Mouse (Mus musculus): Measurements from ENCODE around the gene 1700029H14Rik. TPM values are rescaled to one million over a fixed set of nuclear protein-coding genes. Genes with fewer than 3 reads are reported as not detected.

1700029H14Rik gene
- total RNA-seq (2017), result 1.9 to 6.2 TPM (median 3.1 TPM) in 3 replicates

DNA sequence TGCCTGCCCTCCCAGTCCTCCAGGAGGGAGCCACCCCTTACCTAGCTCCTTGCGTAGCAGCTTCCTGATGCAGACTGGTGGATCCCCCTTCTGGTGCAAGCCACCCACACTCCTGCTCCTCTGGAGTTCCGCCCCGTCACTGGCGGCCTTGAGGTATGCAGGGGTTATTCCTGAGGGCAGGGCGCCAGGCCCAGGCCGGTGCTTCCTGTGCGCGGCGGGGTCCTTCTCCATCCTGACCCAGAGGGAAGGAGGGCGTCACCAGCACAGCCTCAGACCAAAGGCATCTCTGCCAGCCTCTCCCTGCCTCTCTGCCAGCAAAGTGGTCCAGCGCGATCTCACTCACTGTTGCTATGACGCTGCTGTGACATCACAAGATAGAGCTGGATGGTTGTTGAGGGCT lies at the start of gene 1700029H14Rik:
1700029H14Rik (minus strand) TSS at position 344 of the 400 bp plus-strand sequence.
- 0 out of 2 replicates have a peak, but pooled peaks have one; percentile 16 for ATAC-seq (replicated peaks; ENCODE audit: insufficient number of reproducible peaks, low FRiP score, low TSS enrichment, poor library complexity, severe bottlenecking)

DNA sequence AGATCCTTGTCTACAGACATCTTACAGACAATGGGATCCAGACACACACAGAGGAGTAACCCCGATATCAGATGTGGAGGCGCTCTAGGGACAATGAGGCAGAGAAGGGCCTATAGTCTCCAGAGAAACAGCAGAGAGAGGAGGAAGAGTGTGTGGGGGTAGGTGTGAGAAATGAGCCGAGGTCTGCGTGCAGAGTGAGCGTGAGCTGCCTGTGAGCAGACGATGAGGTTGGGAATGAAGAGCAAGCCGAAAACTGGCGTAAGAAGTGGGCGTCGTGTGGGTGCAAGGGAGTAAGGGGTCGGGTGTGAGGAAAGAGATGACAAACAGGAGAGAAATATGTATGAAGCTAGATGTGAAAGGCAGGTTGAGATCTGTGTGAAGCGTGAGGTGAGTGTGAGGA lies 49.4 kb upstream of the 1700029H14Rik start:
- no peak for ATAC-seq (replicated peaks; ENCODE audit: insufficient number of reproducible peaks, low FRiP score, low TSS enrichment, poor library complexity, severe bottlenecking)

DNA sequence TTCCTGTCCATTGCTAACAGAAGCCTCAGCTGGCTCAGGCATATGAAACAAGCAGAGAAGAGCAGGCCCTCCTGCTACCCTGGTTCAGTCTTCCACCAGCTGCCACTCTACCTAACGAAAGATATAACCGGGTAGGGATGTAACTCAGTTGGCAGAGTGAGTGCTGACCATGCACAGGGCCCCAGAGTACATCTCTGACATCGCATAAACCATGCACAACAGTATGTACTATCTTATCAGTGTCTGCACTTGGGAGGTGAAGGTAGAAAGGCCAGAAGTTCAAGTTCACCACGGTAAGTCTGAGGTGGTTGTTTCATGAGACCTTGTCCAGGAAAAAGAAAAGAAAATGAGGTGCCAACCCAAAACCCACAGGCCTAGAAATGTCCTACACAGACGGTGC lies 47.7 kb upstream of the 1700029H14Rik start:
- ATAC-seq (replicated peaks; ENCODE audit: insufficient number of reproducible peaks, low FRiP score, low TSS enrichment, poor library complexity, severe bottlenecking), result no peak

DNA sequence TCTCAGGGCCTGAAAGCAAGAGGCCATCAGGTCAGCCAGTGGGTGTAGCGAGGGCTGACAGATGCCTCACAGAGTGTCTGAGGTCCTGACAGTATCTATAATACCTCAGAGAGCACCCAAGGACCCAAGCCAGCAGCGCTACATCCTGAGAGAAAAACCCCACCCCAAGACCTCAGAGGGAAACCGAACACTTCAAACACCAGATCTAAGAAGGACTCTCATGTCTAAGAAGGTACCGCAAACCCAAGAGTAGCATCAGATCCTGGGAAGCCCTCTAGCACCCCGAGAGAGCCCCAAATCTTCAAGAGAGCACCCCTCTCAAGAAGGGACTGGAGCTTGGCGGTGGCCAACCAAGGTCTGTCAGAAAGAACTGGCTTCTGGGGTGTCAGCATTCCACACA lies 46.7 kb upstream of the 1700029H14Rik start:
- no peak for ATAC-seq (replicated peaks; ENCODE audit: insufficient number of reproducible peaks, low FRiP score, low TSS enrichment, poor library complexity, severe bottlenecking)

DNA sequence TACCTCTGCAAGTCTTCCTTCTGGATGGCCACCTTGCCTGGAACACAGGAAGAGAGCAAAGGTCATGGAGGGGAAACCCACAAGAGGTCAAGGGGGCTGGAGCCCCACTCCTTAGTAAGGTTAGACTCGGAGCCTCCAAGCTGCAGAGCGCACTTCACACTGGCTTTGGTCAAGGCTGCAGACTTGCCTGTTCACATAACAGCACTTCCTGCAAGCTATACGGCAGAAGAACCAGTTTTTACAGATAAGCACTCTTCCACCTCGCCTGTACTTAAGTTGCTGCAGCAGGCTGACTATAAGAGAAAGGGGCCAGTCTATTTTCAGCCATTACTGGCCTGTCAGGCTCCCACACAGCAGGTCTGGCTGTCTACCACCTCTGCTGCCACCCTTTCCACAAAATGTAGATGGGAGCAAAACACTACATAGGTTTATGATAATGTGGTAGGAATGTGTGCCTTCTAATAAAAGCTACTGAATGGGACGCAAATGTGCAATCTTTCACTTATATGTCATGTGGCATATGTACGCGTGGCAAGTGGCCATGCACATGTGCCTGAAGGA lies 43.7 kb upstream of the 1700029H14Rik start:
- no peak for ATAC-seq (replicated peaks; ENCODE audit: insufficient number of reproducible peaks, low FRiP score, low TSS enrichment, poor library complexity, severe bottlenecking)

DNA sequence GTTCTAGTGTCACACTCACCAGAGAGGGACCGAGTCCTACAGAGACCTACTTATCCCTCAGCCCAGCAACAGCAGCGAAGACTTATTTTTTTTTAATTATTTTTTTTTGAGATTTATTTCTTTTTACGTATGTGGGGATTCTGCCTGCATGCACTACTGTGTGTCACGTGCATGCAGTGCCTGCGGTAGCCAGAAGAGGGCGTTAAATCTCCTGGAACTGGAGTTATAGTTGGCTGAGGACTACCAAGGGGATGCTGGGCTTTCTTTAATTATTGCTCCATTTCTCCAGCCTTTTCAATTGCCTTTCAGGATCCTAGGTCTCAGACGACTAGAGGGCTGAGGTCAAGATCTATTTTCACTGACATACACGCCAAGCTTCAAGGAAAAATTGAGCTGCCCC lies 40.4 kb upstream of the 1700029H14Rik start:
- no peak for ATAC-seq (replicated peaks; ENCODE audit: insufficient number of reproducible peaks, low FRiP score, low TSS enrichment, poor library complexity, severe bottlenecking)

DNA sequence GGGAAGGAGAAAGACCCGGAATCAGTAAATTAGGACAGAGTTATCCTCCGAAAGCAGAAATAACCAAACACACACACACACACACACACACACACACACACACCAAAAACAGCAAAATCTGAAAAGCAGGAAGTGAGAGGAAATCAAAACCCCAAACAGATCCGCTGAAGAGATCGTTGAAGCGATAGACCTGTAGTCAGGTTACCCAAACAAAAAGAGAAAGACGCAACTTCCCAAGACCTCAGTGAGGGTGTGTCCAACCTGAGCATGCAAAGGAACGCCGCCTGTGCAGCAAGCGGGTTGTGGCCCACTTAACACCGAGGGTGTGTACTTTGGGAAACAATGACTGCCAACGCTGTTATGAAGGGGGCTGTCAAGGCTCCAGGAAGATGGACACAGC lies 38.9 kb upstream of the 1700029H14Rik start:
- peak; percentile 33 for ATAC-seq (replicated peaks; ENCODE audit: insufficient number of reproducible peaks, low FRiP score, low TSS enrichment, poor library complexity, severe bottlenecking)

DNA sequence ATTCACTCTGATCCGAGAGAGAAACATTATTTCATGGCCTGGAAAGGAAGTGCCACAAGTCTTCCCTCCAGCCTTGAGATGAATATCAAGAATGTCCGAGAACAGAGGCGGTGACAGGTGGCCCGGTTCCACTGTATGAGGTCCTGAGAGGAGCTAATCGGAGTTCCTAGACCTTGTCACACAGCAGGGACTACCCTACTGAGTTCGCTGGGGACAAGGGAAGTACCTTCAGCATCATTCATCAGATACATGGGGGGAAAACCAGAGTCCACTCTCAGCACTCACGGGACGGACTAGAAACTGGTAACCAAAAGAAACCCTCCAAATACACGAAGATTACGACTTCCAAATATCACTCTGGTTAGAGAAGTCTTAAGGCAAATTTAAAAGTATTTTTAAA lies 38.5 kb upstream of the 1700029H14Rik start:
- no peak for ATAC-seq (replicated peaks; ENCODE audit: insufficient number of reproducible peaks, low FRiP score, low TSS enrichment, poor library complexity, severe bottlenecking)

DNA sequence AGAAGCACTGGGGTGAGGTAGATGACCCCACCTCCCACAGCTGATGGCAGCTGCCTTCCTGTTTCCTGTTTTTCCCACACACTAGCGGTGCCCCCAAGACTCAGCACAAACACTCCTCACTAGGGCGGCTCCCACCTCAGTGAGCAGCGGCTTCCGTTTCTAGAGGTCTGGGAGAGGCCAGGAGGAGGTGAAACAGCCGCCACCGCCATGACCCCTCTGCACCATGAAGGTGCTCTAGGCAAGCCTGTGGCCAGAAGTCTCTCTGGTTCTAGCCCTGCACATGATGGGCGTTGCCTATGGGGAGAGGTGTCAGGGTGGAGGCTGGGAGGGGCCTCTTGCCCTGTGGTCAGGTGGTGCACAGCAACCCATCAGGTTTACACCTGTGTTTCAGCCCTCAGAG lies 37.9 kb upstream of the 1700029H14Rik start:
- ATAC-seq (replicated peaks; ENCODE audit: insufficient number of reproducible peaks, low FRiP score, low TSS enrichment, poor library complexity, severe bottlenecking), result peak; percentile 54

DNA sequence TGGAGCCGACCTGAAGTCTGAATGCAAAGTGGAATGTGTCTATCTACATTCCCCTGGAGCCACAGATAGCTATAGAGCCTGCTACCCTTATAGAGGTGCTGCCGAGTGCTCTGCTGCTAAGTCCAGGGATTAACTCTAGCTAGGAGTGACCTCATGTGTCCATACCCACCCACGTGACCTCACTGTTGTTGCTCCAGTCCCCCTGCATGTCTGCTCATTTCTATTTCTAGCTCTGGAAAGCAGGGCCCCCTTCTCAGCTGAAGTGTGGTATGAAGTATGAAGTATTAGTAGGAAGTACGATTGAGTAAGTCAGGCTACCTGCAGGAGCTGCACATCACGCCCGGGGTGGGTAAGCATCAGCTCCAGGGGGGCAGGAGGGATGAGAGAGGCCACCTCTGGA lies 35.5 kb upstream of the 1700029H14Rik start:
- no peak for ATAC-seq (replicated peaks; ENCODE audit: insufficient number of reproducible peaks, low FRiP score, low TSS enrichment, poor library complexity, severe bottlenecking)

DNA sequence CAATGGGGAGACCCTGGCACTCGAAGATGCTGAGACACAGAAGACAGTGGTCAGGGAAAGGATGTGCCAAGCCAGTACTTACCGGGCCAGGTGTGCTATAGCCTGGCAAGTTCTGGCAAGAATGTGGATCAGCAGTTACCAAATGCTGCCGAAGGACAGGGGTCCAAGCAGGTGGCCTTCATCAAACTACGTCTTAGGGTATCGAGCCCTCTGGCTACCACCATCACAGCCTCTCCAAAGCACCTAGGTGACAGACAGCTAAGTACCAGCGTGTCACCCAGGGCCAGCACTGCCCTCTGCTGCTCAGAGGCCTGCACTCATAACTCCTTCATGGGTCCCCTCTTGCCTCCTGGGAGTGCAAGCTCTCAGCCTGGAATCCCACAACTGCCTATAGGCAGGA lies 33.6 kb upstream of the 1700029H14Rik start:
- no peak for ATAC-seq (replicated peaks; ENCODE audit: insufficient number of reproducible peaks, low FRiP score, low TSS enrichment, poor library complexity, severe bottlenecking)

DNA sequence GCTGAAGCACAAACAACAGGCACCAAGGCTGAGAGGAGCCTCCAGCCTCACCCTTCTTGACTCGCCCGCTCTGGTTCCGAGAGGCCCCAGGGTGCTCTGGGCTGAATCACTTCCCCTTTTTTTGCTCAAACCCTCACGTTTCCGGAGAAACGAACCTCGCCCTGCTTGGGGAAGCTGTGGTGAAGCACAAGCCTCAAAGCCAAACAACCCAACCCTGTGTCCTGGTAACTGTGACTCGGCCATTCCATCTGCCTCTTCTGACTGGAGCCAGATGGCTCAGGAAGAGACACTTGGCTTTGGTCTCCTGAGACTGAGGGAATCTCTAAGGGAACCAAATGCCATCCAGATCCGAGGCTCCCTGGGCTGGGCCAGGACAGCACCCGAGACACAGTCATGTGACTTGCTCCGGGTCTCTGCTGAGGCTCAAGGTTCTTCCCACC lies 32.6 kb upstream of the 1700029H14Rik start:
- ATAC-seq (replicated peaks; ENCODE audit: insufficient number of reproducible peaks, low FRiP score, low TSS enrichment, poor library complexity, severe bottlenecking), result peak; percentile 83

DNA sequence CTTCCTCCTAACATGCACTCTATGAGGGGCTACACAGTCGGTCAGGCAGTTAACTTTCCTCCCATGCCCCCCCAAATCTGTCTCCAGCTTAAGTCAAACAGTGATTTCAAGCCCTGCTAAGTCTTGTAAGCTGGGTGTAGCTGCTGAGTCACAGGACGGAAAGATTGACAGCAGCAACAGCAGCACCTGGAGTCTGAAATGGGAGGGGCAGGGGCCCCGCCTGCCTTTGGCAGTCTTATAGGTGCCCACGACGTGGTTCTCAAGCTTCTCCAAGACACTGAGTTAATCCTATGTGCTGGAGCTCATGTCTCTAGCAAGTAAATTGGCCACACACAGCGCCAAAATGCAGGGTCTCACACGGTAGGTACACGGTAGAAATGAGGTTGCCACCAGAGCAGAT lies 31.1 kb upstream of the 1700029H14Rik start:
- no peak for ATAC-seq (replicated peaks; ENCODE audit: insufficient number of reproducible peaks, low FRiP score, low TSS enrichment, poor library complexity, severe bottlenecking)

DNA sequence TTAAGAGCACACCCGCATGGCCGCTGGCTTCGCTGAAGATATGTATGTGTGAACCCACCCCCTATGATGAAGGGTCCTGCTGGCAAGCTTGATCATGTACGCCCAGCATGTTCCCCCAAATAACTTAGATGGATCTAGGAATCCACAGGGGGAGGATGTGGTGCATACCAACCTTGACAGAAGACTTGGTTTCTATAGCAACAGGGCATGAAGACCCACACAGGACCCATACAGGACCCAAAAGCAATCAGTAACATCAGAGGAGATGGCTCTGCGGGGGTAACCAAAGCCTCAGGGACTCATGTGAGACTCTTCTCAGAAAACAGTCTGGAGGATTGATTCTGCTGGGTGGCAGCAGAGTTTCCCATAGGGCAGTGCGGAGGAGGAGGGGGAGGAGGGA lies 29.0 kb upstream of the 1700029H14Rik start:
- no peak for ATAC-seq (replicated peaks; ENCODE audit: insufficient number of reproducible peaks, low FRiP score, low TSS enrichment, poor library complexity, severe bottlenecking)

DNA sequence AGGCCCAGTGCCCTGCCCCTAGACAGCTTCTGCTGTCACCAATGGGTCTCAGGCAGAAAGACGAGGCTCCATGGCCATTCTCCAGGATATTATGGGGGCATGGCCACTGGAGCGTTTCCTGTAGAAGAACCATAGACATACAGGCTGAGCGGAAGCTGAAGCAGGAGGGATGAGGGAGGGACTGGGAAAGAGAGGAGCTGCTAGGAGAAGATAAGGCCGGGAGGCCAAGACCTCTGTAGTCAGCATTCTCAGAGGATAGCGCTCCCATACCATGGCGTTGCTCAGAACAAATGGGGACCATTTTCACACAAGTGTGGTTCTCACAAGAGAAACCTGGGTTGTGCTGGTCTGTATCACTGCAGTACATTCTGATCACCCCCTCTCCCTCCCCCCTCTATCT lies 26.8 kb upstream of the 1700029H14Rik start:
- ATAC-seq (replicated peaks; ENCODE audit: insufficient number of reproducible peaks, low FRiP score, low TSS enrichment, poor library complexity, severe bottlenecking), result no peak

DNA sequence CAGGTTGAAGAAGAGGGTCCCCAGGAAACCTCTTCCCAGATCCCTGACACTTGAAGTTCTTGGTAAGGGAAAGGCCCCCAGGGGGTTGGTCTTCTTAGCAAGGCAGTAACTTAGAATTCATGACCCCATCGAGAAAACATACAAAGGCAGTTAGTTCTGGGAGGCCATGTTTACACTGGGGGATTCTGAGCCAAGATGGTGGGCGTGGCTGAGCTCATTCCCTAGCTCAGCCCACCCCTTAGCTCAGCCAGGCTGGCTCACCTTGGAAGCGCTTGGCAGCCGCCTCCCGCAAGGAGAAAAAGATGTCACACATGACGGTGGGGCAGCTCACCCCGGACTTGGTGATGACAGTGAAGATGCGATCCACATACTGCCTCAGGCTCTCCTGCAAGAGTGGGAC lies 22.4 kb upstream of the 1700029H14Rik start:
- no peak for ATAC-seq (replicated peaks; ENCODE audit: insufficient number of reproducible peaks, low FRiP score, low TSS enrichment, poor library complexity, severe bottlenecking)

DNA sequence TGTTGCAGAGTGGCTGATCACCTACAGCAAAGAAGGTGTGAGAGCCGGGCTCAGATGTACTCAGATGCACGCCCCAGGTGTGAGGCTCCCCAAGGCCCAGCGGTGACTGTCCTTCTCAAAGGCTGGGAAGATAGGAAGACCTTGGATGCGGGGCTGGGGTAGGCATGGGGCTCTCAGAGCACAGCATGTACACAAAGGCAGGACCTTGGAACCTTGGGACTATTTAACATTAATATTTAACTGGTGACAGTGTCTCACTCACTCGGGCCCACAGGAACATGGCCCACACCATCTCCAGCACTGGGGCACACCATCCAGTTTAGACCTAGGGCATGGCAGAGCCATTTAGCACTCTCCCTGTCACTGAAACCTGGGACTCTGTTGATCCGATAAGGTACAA lies 15.6 kb upstream of the 1700029H14Rik start:
- ATAC-seq (replicated peaks; ENCODE audit: insufficient number of reproducible peaks, low FRiP score, low TSS enrichment, poor library complexity, severe bottlenecking), result no peak

DNA sequence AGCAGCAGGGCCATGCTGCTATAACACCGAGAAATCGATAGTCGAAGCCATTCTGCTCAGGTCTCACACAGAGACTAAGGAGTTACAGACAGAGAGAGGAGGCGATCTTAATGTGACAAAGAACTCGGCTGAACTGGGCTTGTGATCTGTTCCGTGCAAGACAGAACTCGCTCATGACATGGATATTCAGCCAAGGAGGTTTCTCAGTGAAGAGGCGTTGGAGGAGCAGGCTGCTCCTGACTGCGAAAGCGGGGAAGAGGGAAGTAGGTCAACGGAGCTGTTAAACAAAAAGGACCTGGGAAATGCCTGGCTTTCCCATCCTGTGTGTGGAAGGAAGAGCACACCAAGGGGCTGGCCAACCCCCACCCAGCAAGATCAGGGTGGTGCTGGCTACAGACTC lies 9.7 kb upstream of the 1700029H14Rik start:
- ATAC-seq (replicated peaks; ENCODE audit: insufficient number of reproducible peaks, low FRiP score, low TSS enrichment, poor library complexity, severe bottlenecking), result no peak

DNA sequence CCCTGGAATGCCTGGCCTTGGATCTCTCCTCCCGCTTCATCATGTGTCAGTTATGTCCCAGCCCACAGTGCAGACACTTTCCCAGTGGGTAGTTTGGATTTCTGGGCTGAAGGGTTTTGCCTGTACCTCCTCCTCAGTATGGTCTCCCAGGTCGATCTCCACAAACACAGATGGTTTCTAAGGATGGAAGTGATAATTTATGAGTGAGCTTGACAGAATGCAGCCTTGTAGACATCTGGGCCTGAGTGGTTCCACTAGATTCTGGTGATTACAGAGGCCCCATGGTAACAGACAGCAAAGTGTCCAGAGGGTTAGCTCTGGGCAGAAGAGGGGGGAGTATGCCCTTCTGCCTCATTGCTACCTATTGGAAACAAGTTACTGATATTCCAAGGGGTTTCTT lies 4.7 kb downstream of the 1700029H14Rik start:
- no peak for ATAC-seq (replicated peaks; ENCODE audit: insufficient number of reproducible peaks, low FRiP score, low TSS enrichment, poor library complexity, severe bottlenecking)

DNA sequence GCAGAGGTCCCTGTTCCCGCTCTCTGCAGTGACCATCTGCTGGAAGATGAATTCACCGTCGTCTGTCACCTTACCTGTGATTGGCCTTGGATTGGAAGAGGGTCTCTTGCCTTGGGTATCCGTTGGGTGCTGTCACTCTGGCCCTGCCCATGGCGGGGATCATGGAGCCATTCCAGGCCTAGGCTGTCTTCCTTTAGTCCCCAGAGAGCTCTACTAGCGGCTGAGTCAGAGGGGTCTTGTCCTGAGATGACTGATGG lies 10.8 kb downstream of the 1700029H14Rik start:
- ATAC-seq (replicated peaks; ENCODE audit: insufficient number of reproducible peaks, low FRiP score, low TSS enrichment, poor library complexity, severe bottlenecking), result no peak

Measured in monocyte, adult 5-6 weeks (primary cell).